Mouse (Mus musculus): ENCODE results near the gene Gss. TPM values are rescaled to one million over a fixed set of nuclear protein-coding genes. Genes with fewer than 3 reads are reported as not detected.

Gene Gss
- 19.7 TPM for polyA plus RNA-seq (2015; fragmentation: Illumina TruSeq; extraction: RNeasy Lipid Tissue Mini Kit (QIAGEN cat#74804); ENCODE audit: low read depth, low replicate concordance)

DNA sequence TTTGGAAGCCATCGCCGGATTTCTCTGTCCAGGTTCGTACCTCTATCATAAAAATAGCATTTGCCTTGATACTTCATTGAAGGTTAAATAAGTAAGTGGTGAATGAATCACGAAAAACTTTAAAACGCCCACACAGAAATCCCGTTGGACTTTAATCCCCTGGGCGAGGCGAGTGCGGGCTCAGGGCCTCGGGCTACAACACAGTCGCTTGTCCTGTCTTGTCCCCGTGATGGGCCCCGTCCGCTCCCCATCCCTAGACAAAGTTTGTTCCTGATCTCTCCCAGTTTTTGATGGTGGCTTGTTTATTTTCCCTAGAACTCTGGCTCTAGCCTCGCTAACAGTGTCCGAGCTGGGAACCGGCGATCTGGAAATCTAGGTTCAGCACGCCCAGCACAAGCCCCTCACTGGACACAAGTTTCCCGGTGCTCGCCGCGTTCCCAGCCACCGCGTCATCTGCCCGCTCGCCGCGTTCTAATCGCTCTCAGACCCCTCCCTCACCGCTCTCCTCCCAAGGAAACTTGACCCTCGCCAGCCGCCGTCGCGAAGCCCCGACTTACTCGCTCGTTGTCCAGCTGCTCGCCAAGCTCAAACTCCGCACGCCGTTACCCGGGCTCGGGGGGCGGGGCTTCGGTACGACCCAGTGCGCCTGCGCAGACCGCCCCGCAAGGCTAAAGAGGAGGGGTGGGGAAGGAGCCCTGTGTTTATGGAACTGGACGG, at the start of gene Gss:
Gene Gss (minus strand): TSS at position 674 of the 717 bp plus-strand sequence.

DNA sequence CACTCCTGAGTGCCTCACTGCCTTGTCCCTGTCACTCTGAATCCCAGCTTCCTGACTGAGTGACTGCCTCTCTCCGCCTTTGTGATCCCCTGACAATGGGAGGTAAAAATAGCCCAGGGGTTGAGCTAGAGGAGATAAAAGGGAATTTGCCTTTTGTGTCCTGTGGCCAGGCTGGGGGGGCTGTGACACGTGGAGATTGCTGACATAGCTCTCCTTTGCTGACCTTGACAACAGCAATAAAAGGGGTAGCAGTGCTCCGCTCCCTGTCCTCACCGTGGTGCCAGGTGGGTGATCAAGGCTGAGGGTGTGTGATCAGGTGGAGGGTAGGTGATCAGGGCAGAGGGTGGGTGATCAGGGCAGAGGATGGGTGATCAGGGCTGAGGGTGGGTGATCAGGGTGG, 18.4 kb upstream of the Gss start, which contains the start of gene Myh7b:
Gene Myh7b (plus strand): TSS at position 235 of the 400 bp plus-strand sequence.

DNA sequence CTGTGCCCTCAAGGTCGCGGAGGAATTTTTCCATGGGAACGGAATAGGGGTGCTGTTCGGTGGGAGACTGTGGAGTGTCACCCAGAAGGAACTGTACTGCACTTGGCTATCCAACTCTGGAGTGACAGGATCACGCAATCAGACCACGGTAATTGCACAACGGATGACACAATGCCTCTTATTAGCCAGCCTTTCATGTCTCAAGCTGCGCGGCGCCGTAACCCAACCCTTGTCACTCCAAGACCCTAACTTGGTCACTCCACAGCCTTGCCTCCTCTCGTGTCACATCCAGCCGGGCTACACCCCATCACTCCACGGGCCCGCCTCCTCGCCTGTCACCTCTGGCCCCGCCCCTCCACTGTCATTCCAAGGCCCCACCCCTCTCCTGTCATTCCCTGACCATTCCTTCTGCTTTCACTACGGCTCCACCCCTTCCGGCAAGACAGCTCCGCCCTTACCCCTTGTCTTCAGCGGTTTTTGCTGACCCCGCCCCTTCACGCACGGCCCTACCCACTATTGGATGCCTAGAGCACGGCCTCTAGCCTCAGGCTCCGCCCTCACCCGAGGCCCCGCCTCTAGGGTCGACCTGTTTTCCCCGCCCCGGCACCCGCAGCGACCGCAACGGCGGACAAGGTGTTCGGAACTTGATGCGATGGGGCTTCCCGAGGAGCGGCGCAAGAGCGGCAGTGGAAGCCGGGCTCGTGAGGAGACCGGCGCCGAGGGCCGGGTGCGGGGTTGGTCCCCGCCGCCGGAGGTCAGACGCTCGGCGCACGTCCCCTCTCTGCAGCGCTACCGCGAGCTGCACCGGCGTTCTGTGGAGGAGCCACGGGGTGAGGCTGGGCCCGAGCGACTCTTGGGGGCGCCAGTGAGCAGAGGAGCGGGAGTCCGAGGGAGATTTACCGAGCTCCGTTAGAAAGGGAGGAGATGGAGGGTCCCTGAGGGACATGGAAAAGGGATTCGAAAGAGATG, 74.9 kb downstream of the Gss start, which contains the start of the genes Acss2 and Ggt7:
Gene Acss2 (plus strand): TSS at position 494 of the 969 bp plus-strand sequence.
Gene Ggt7 (minus strand): TSS at position 783 of the 969 bp plus-strand sequence.

Other genes with a start within 250 kb of the Gss start
- 33.6 TPM for gene Pigu, start 235.4 kb downstream of the Gss start, polyA plus RNA-seq (2015; fragmentation: Illumina TruSeq; extraction: RNeasy Lipid Tissue Mini Kit (QIAGEN cat#74804); ENCODE audit: low read depth, low replicate concordance)
- 140 TPM for gene Trp53inp2, start 211.8 kb downstream of the Gss start, polyA plus RNA-seq (2015; fragmentation: Illumina TruSeq; extraction: RNeasy Lipid Tissue Mini Kit (QIAGEN cat#74804); ENCODE audit: low read depth, low replicate concordance)
- 28.6 TPM for gene Ncoa6, start 118.9 kb downstream of the Gss start, polyA plus RNA-seq (2015; fragmentation: Illumina TruSeq; extraction: RNeasy Lipid Tissue Mini Kit (QIAGEN cat#74804); ENCODE audit: low read depth, low replicate concordance)
- gene Acss2, start 74.9 kb downstream of the Gss start, polyA plus RNA-seq (2015; fragmentation: Illumina TruSeq; extraction: RNeasy Lipid Tissue Mini Kit (QIAGEN cat#74804); ENCODE audit: low read depth, low replicate concordance): 55.5 TPM
- 143 TPM for gene Ggt7, start 74.6 kb downstream of the Gss start, polyA plus RNA-seq (2015; fragmentation: Illumina TruSeq; extraction: RNeasy Lipid Tissue Mini Kit (QIAGEN cat#74804); ENCODE audit: low read depth, low replicate concordance)
- gene Myh7b, start 18.4 kb upstream of the Gss start, polyA plus RNA-seq (2015; fragmentation: Illumina TruSeq; extraction: RNeasy Lipid Tissue Mini Kit (QIAGEN cat#74804); ENCODE audit: low read depth, low replicate concordance): 5.1 TPM
- gene Trpc4ap, start 99.6 kb upstream of the Gss start, polyA plus RNA-seq (2015; fragmentation: Illumina TruSeq; extraction: RNeasy Lipid Tissue Mini Kit (QIAGEN cat#74804); ENCODE audit: low read depth, low replicate concordance): 127 TPM
- 23.4 TPM for gene Edem2, start 136.7 kb upstream of the Gss start, polyA plus RNA-seq (2015; fragmentation: Illumina TruSeq; extraction: RNeasy Lipid Tissue Mini Kit (QIAGEN cat#74804); ENCODE audit: low read depth, low replicate concordance)
- not detected for gene Gm17581, start 143.1 kb upstream of the Gss start, polyA plus RNA-seq (2015; fragmentation: Illumina TruSeq; extraction: RNeasy Lipid Tissue Mini Kit (QIAGEN cat#74804); ENCODE audit: low read depth, low replicate concordance)
- 0.74 TPM for gene Procr, start 158.3 kb upstream of the Gss start, polyA plus RNA-seq (2015; fragmentation: Illumina TruSeq; extraction: RNeasy Lipid Tissue Mini Kit (QIAGEN cat#74804); ENCODE audit: low read depth, low replicate concordance)
- gene Mmp24, start 182.5 kb upstream of the Gss start, polyA plus RNA-seq (2015; fragmentation: Illumina TruSeq; extraction: RNeasy Lipid Tissue Mini Kit (QIAGEN cat#74804); ENCODE audit: low read depth, low replicate concordance): 22.9 TPM
- 90.4 TPM for gene BC029722, start 226.6 kb upstream of the Gss start, polyA plus RNA-seq (2015; fragmentation: Illumina TruSeq; extraction: RNeasy Lipid Tissue Mini Kit (QIAGEN cat#74804); ENCODE audit: low read depth, low replicate concordance)
- 61.9 TPM for gene Eif6, start 234.1 kb upstream of the Gss start, polyA plus RNA-seq (2015; fragmentation: Illumina TruSeq; extraction: RNeasy Lipid Tissue Mini Kit (QIAGEN cat#74804); ENCODE audit: low read depth, low replicate concordance)
- gene Fam83c, start 242.0 kb upstream of the Gss start, polyA plus RNA-seq (2015; fragmentation: Illumina TruSeq; extraction: RNeasy Lipid Tissue Mini Kit (QIAGEN cat#74804); ENCODE audit: low read depth, low replicate concordance): not detected